Mouse (Mus musculus) left cerebral cortex, adult 8-10 months (tissue): ENCODE results near the gene Mbd6. TPM values are rescaled to one million over a fixed set of nuclear protein-coding genes. Genes with fewer than 3 reads are reported as not detected.

ENCODE experiments used
- DNase-seq, 2 experiments: peaks; one replicate each; pipeline ENCODE4 v3.0.0; 2022; ENCODE audit warnings: low spot score in 2 of 2
- total RNA-seq, 4 experiments: library from RNA; stranded (reverse); gene quantifications; 2 replicates each; pipeline ENCODE4 v1.2.4; 2022

The Mbd6 gene
- total RNA-seq, 4 experiments from 2014 or later, result 32.5 to 53.7 (median 44.4) TPM

GRCm38 (mm10) chr10:127289573-127290191 is 864 bp upstream of the Mbd6 start:
- peak in 1 of 2 experiments; percentile 39 for DNase-seq

DNA sequence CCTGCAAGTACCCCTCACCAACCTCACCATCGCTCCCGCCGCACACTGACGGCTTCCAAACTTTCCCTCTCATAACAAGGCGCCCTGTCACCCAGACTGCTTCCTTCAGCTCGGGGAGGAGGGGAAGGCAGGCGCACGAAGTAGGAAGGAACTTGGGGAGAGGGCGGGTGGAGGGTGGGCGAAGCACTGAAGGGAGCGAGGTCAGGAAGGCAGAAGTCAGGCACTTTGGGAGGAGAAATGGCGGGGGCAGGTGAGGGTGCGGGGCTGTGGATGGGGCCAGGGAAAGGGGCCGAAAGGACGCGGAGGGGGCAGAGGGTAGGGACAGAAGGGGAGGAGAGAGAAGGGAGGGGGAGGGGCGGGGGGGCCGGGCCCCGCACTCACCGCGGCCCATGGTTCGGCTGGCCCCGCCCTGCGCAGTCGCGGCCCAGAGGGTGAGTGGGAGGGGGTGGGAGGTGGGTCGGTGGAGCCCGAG is 454 bp downstream of the Mbd6 start:
- DNase-seq, result no peak

- no peak for DNase-seq
Observed at GRCm38 (mm10) chr10:127287936-127288293, 903 bp downstream of the Mbd6 start.

DNA sequence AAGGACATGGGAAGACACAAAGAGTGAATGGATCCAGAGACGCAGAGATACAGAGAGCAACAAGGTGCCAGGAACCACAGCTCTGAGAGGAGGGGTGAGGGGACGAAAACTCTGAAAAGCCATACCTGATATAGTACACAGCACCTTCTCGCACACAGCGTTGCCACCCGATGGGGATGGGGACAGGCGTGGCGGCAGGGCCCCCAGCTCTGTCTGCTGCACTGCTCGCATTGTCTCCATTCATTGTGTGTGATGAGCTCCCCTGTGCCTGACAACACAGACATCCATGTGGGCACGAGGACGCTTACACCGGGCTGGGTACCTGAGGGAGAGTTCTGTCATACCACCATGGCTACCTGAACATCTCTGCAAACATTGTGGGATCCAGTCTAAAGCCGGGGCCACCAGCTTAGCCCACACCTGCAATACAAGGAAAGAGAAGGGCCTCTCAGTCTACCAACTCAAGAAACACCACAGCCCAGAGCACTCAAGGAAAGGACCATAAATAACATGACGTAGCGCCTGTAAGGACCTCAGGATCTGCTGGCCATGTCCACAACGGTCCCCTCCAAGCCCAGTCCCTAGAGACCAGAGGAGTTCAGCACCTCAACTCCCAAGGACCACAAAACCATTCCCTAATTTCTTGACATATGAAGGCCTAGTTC is 1.4 kb downstream of the Mbd6 start:
- no peak for DNase-seq

DNA sequence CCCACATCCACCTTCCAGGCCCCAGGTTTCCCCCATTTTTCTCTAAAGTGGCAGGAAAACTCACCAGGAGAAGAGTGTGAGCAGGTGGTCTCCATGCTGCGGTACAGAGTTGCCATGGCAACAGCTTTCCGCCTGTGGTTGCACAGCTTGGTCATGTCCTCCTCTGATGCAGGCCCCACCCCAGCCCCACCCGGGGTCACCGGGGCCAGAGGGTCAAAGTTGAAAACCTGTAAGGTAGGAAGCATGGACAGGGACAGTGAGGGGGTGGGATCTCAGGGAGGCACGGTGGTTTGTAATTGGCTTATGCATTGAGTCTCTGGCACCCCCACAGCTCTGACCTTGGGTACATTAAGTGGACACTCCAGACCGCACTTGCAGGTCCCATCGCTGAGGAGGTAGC is 2.1 kb downstream of the Mbd6 start:
- DNase-seq, result no peak

DNA sequence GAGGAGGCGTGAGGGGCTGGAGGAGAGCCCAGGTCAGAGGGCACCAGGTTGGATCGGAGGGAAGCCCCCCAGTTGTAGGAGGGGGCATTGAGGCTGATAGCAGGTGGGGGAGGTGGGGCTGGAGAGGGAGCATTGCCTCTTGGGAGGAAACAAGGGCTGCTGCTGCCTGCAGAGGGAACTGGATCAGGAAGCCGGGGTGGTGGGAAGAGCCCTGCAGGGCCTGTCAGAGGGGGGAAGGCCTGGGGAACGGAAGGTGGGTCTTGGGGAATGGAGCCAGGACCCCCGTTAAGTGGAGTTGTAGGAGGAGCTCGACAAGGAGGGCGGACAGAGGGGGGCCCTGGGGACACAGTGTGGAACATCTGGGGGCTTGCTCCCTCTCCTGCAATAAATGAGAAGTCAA is 2.6 kb downstream of the Mbd6 start:
- DNase-seq, result no peak

- no peak for DNase-seq
Observed at GRCm38 (mm10) chr10:127285644-127286043, 3.2 kb downstream of the Mbd6 start.

DNA sequence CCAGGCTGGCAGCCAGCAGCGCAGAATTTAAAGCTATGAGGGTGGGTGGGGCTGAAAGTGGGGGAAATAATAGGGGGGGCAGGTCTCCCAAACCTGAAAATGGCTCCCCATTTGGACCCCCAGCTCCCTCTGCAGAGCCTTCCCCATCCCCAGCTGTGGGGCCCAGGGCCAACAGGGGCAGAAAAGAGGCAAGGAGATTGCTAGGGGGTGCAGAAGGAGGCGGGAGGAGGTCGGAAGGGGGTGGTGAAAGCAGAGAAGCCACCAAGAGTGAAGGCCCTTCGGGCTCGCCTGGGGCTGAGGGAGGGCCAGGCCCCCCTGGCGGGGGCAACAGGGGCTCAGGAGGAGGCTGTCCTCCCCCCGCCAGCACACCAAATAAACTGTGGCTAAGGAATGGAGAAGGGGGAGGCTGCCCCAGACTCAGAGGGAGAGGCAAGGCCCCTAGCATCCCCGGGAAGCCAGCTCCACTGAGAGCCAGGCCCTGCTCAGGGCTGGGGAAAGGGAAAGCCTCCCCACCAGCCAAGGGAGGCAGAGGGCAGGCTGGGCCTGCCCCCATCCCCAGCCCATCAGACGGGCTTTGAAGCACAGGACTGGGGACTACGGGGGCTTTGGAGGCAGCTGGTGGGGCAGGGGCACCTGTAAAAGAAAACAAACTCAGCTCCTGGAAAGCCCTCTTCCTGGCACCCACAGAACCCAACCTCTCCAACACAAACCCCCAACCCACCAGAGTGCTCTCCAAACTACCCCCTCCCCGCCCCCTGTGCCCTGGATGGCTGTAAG is 3.9 kb downstream of the Mbd6 start:
- DNase-seq, result no peak

DNA sequence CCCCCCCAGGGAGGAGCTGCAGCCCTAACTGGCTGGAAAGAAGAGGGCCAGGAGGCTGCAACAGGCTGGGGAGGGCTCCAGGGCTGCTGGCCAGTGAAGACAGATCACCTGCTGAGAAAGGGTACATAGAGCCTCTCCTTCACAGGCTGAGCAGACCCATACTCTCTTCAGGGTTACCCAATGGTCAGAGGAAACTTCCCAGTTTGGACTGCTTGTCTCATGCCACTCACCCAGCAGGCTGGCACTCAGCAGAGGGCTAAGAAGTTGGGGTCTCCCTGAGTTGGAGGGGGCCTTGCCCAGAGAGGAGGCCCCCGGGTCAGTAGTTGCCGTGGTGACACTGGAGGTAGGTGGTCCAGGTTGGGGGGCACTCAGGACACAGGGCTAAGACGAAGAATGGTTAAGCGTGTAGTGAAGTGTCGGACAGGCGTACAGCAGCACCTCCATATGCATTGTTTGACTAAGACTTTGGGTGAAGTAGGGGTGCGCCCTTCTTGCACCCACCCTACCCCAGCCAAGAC is 4.7 kb downstream of the Mbd6 start:
- DNase-seq, result no peak

- DNase-seq, result no peak
Observed at GRCm38 (mm10) chr10:127282620-127283215, 6.1 kb downstream of the Mbd6 start.

- no peak for DNase-seq
Observed at GRCm38 (mm10) chr10:127281316-127281715, 7.5 kb downstream of the Mbd6 start.

GRCm38 (mm10) chr10:127279730-127280129 is 9.1 kb downstream of the Mbd6 start:
- DNase-seq, result no peak

DNA sequence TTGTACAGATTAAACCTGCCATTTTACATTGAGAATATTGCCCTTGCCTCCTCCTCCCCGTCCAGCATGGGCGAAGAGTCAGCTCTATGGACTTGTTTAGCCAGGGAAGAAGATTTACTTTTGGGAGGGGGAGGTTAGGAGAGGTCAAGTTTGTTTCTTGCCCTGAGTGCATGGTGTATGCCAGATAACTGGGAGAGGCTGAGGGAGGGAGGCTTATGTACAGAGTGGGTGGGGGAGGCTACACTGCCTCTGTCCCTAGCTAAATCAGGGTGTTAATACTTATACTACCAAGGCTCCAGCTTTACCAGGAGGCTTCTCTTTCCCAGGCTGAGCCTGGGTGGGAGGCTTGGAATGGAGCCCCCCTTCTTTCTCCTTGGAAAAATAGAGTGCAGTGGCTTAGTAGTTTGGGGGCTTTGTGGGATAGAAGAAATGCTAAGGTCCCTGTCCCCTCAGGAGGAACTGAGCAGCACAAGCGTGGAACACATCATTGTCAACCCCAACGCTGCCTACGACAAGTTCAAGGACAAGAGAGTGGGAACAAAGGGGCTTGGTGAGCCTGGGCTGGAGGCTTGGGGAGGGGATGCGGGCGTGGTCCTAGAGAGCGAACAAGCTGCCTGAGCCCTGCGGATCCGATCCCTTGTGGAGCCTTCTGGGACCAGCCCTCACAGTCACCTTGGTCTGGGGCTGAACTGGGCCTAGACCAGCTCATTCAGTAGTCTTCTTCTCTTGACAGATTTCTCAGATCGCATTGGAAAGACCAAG is 14.4 kb downstream of the Mbd6 start:
- DNase-seq, result no peak

GRCm38 (mm10) chr10:127272371-127272770 is 16.4 kb downstream of the Mbd6 start:
- DNase-seq, result no peak

GRCm38 (mm10) chr10:127269884-127270283 is 18.9 kb downstream of the Mbd6 start:
- no peak for DNase-seq

DNA sequence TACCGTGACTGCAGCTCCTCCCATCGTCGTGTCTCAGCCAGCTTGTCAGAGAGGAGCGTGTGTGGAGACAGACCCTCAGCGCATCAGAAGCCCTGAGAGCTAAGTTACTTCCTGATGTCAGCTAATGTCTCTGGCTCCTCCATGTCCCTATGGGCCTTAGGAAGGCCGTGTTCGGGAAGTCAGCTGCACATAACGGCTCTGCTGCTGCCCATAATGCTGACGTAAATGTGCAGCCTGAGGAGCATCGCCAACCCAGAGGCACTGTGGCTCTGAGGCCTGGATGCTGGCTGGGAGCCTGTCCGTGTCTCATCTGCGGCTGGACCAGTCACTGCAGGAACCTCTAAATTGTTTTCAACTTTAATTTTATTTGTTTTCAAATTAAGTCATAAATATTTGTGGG is 19.8 kb downstream of the Mbd6 start:
- DNase-seq, result no peak

DNA sequence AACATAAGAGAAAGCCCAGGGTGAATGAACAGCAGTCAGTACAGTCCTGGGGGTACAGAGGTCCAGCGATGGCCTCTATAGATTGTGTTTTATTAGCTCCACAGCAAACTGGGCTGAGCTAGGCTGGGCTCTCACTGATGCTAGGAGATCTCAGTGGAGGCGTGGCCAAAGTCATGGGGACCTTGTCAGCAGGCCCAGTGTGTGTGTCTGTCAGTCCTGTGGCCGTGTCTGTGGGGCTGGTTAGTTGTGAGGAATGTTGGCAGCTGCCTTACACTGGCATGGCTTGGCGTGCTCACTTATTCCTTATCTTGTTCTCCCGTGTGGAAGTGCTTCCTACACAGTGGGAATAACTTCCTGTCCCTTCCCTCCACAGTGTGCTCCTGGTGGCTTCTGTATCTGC is 20.4 kb downstream of the Mbd6 start:
- no peak for DNase-seq

GRCm38 (mm10) chr10:127267318-127267717 is 21.5 kb downstream of the Mbd6 start:
- no peak for DNase-seq

- DNase-seq, result peak; percentile 79 to 97
Observed at GRCm38 (mm10) chr10:127266112-127267091, 22.4 kb downstream of the Mbd6 start, which contains the start of gene Dctn2. TSS of gene Dctn2 (plus strand) at chr10:127266368.

DNA sequence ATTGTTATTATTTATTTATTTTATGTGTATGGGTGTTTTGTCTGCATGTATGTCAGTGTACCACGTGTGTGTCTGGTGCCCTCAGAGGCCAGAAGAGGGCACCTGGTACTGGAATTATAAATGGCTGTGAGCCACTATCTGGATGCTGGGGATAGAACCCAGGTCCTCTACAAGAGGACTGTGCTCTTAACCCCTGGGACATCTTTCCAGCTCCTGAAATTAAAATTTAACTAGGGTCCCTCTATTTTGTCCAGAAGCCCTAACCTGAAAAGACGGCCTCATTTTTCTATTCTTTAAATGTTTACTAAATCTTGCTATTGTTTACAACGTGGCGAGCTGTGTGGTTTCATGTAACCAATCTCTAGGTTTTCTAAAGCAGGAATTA is 23.1 kb downstream of the Mbd6 start:
- DNase-seq, result no peak
